Mouse (Mus musculus) testis, postnatal 14 days (tissue): Measurements from ENCODE around the gene Igf2bp3.

ENCODE experiments used
- DNase-seq: peaks from one replicate; pipeline ENCODE4 v3.0.0; 2021; ENCODE audit warnings: low spot score

Gene Igf2bp3

DNA sequence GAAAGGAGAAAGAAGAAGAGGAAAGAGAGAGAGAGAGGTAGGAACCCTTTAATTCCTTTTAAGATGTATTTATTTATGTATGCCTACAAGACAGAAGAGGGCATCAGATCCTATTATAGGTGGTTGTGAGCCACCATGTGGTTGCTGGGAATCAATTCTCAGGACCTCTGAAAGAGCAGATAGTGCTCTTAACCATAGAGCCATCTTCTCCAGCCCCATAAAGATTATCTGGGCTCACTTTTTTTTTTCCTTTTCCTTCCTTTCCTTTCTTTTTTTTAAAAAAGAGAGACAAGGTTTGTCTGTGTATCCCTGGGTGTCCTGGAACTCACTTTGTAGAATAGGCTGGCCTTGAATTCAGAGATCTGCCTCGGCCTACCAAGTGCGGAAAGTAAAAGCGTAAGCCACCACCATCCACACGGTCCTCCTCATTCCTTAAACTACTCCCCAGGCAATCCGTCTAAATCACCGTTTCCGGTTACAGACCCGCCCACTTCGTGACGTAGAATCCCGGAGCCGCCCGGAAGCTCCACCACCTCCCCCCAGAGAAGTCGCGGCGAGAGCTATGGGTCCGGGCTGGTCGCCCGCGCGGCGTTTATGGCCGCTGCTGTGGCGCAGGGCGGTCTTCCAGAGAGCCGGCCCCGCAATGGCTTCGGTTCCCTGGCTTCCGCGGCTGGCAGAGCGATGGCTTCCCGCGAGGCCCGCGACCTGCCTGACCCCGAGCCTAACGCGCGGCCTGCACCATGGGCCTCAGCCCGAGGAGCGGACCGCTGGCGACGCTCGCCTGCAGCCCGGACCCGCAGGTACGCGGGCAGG lies 141.2 kb downstream of the Igf2bp3 start, which contains the start of gene Malsu1:
TSS of gene Malsu1 (plus strand) at position 492 of the 813 bp plus-strand sequence.
- DNase-seq: peak; percentile 94

DNA sequence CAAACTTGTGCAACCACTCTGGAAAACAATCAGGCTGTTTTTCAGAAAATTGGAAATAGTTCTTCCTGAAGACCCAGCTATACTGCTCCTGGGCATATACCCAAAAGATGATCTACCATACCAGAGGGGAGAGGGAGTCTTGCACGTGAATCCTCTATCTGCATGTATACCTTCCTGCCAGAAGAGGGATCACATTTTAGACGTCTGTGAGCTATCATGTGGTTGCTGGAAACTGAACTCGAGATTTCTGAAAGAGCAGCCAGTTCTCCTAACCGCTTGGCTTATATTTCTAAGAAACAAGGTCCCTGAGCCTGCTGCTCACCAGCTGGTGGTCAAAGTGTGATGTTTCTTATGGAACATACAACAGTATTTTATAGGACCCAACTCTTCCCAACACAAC lies 146.4 kb downstream of the Igf2bp3 start:
- no peak for DNase-seq

DNA sequence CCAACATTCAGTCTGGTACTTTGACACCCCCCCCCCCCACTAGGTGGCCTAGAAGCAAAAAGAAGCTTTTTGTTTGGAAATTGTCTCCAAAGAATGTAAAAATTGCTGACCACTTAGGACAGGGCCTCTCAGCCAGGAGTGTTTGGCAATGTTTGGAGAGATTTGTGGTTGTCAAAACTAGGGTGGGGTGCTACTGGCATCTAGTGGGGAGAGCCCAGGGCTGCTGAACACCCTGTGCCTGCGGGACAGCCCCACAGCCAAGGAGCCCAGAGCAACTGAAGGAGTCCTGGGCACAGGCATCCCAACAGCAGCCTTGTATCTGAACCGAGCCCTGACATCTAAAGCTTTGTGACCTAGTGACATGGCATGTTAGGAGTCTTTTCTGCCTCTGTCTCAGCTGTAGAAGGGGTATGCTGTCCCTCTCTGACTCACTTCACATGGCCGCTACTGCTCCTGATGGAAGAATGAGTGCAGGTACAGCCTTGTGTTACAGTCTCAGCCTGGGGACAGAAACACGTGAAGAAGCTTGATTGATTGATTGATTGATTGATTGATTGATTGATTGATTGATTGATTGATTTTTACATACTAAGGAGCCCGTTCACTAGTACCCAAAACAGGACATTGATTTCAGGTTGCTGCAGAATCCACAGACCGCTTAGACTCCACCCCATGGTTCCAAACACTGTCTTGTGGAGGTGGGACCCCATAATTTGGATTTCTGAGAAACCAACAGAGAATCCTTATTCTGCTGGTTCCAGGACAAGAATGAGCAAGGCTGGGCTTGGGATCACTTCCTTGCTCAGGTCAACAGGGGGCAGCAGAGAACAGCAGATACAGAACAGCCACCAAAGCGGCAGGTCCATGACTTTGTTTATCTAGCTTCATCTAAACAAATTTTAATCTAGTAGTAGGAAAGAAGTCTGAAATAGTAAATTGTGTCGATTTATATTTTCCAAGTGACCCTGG lies 157.4 kb downstream of the Igf2bp3 start:
- peak; percentile 42 for DNase-seq

DNA sequence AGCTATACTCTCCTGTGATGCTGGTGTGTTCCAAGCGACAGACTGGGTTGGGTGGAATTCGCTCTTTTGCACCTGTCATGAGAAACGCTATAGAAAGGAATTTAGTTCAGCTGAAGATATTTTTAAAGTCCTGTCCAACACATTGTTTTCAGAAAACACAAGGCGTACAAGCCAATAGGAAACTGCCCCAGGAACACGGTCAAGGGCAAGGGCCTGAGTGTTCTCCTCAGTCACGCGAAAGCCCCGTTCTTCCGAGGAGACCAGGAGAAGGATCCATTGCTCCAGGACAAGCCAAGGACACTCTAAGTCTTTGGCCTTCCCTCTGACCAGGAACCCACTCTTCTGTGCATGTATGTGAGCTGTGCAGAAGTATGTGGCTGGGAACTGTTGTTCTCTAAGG lies 158.7 kb downstream of the Igf2bp3 start:
- DNase-seq: no peak

DNA sequence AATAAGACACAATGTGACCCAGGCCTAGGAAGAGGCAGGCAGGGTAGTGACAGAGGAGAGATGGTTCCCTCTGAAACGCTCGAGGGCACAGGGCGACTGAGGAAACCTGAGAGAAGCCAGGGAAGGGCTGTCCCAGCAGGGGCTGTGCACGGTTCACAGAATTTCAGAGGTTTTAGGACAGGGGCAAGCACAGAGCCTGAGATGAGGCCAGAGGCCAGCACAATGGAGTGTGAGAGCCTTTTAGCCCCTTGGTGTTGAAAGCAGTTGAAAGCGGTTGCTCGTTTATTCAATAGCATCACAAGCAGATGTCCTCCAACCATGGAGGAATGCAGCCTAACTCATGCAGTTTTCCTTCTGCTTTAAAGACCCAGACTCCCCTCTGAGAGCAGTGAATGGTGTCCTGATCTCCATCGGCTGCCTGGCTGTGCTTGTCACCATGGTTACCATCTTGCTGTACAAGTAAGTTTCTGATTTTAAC lies 159.5 kb downstream of the Igf2bp3 start:
- no peak for DNase-seq

DNA sequence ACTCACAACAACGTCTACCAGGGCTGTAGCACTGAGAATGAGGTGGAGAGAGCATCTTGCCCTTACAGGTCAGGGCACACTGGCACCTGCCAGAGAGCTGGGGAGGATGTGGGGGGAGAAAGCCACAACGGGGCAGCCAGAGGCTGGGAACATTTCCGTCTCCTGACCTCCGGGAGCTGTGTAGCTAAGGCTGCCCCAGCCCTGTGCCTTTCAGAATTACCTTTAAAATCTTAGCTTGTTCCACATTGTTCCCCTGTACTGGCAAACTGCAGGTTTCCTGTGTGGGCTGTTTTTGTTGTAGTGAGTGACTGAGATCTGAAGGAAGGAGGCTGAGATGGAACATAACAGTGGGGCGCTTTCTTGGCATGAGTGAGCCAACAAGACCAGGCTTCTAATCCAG lies 162.6 kb downstream of the Igf2bp3 start:
- no peak for DNase-seq

DNA sequence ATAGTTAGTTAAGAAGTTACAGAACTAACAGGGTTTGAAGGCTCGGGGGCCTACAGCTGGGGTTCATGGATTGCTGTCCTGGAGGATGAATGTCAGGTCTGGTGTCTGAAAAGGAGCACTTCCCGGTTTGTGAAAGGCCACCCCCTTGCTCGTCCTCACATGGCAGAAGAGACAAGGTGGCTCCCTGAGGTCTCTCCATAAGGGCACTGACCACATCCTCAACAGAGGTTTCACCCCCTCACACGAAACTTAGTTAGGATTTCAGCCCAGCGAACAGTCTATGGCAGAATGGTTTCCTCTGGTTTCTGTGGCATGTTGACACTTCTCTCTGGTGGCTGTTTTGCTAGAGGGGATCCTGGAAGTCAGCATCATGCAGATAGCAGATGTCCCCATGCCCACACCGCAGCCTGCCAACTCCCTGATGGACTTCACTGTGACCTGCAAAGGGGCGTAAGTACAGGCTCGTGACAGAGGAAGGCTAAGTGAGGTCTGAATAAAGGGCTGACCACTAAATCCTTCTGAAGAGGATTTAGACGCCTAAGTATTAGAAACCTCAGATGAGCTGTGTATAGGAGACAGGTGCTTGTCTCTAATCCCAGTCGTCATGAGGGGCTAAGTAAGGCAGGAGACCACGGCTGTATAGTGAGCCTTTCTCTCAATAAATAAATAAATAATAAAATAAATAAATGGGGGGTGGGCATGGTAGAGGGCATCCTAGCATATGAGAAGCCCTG lies 163.9 kb downstream of the Igf2bp3 start:
- DNase-seq: no peak

DNA sequence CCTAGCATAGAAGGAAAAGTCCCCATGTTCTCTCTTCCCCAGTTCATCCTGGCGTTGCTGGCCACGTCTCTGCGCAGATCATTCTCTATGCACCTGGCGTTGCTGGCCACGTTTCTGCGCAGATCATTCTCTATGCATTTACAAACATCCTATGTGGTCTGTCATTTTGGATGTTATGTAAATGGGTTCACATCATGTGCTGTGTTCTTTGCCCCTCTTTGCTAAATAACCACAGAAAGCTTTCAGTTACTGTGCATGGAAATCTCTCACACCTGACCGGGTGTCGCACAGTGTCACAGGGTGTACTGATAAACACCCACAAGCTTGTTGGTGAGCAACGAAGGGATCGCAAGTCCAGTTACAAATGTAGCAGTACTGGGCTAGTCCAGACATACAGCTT lies 166.4 kb downstream of the Igf2bp3 start:
- no peak for DNase-seq

DNA sequence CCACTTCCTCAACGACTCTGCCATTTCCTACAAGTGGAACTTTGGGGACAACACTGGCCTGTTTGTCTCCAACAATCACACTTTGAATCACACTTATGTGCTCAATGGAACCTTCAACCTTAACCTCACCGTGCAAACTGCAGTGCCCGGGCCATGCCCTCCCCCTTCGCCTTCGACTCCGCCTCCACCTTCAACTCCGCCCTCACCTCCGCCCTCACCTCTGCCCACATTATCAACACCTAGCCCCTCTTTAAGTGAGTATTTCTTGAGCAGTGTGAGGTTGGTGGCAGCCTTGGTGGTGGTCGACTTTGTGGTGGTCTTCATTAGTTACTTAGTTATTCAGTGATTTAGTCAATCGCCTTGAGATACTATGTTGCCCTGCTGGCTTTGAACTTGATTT lies 166.9 kb downstream of the Igf2bp3 start:
- peak; percentile 13 for DNase-seq

DNA sequence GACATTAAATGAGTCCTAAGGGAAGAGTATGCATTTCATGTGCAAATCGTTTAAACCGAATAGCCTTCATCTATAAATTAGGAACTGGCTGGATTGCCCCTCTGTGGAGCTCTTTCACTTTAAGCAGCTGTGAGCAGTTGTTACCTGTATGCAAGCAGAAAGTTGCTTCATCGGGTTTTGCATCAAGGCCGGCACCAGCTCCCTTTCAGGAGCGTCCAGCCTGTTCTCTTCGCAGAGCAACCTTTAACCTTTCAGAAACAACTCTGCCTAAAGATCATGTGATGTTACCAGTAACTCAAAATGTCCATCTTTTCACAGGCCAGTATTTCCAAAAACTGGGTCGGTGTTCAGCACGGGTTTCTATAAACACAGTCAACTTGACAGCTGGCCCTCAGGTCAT lies 167.8 kb downstream of the Igf2bp3 start:
- no peak for DNase-seq

DNA sequence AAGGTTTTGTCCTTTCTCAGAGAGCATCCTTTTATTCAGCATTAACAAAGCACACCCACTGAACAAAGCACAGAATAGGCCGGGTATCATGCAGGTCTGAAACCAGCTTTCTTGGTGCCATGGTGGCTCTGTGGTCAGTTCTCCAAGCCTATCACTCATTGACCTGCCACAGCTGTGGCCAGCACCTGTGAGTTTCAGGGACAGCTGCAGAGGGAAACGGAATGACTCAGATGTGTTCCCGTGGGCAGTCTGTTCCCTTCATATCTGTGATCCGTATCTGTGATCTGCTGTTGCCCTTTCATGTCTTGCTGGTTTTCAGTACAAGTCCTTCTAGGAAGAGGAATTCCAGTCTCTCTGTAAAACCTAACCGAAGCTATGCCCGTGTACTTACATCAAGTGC lies 168.3 kb downstream of the Igf2bp3 start:
- no peak for DNase-seq

DNA sequence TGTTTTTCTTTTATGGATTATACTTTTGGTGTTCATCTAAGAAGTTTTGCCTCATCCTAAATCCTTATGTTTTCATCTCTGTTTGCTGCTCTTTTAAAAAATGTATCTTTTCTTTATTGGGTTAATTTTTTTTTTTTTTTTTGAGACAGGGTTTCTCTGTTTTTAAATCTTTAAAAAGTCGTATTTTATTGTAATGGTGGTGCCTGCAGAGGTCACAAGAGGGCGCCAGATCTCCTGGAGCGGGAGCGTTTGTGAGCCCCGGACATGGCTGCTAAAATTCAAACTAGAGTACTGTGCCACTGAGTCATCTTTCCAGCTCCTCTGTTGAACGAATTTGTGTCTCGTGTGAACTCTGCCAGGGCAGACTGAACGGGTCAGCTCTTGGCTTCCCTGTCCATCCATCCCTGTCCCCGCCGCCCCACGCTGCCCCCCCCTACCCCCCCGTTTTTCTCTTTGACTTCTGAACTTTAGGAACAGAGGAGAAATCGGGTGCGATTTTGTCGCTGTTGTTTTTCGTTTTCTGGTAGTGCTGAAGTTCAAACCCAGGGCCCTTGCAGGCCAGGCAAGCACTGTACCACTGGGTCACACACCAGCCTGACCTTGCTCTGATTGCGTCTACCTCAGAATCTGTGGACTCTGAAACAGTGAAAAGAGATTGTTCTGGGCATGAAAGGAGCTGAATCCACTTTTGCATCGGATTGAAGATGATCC lies 175.1 kb downstream of the Igf2bp3 start:
- peak; percentile 14 for DNase-seq

DNA sequence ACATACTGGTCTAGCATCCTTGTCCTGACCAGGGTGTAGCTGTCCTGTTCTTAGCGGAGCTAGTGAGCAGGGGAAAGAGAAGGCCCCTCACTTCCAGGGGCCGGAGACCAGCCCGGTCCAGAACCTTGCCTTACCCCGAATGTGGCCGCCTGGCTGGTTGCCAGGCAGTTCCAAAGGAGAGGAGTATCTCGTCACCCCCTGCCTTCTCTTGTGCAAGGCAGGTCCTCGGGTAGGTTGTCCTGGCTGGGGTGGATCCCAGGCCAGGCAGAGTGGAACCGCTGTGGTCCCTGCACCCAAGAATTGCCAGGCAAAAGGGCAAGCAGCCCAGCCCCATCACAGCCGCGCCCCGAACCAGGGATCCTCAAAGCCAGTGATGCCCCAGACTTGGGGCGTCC lies 177.5 kb downstream of the Igf2bp3 start:
- DNase-seq: no peak

DNA sequence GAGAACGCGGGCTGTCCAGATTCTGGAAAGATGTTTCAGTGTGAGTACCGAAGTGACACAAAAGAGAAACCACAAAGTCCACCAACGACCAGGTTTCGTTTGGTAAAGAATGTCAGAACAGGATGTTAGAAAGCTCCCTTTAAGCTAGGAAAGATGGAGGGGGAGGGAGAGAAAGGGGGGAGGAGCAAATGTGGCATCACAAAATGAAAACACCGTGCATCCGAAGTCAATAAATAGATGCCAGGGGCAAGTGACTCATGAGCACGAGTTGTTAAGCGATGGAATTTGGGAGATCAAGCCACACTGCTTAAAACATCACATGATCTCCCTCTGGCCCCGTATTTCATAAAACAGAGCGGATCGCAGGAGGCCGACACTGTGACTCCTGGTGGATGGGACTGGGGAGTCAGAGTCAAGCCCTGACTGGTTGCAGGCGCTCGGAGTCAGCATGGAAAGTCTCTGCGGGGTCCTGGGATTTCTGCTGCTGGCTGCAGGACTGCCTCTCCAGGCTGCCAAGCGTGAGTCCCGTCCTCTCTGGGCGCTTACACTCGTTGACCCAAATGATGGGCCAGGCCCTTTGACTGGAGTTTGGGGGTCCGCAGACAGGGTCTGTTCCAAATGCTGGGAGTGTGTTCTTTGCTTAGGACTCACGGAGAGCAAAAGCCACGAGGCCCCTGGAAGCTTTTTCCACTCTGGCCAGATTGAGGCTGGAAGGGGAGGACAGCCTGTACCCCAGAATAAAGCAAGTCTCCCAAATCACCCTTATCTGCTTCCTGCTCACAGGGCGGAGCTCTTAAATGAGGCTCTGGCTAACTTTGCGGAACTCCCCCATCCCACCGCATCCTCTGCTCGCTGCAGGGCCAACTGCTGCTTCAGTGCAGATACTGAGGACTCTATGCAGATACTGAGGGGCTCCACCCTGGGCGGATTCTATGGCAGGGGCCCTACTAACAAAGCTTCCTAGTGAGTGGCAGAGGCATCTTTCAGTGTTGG lies 178.2 kb downstream of the Igf2bp3 start, which contains the start of gene Gpnmb:
TSS of gene Gpnmb (plus strand) at position 272 of the 993 bp plus-strand sequence.
- no peak for DNase-seq
